Mouse (Mus musculus): ENCODE data around the gene Mob4.
A peak's percentile ranks its signal among the peaks of the same experiment; 100 is the strongest.

- TF ChIP-seq CTCF (IDR thresholded peaks at IDR 0.05) (peak; percentile 81), POLR2A (IDR thresholded peaks at IDR 0.05; ENCODE audit: insufficient read depth, low read depth, low read length) (no peak)
Measured at GRCm38 (mm10) chr1:55192824-55193223, 61.8 kb downstream of the Mob4 start.
